Mouse (Mus musculus): ENCODE measurements around the gene Itpkb. TPM values are rescaled to one million over a fixed set of nuclear protein-coding genes. Genes with fewer than 3 reads are reported as not detected.

The Itpkb gene
- 1.3 TPM in 2 replicates for polyA plus RNA-seq (2015; fragmentation: Nextera tagmentation; extraction: Ambion mirVana)

- Histone ChIP-seq H3K4me1 (replicated peaks) (peaks cover 64% of the 10 kb centered on the region), H3K27ac (peak within 1 kb of the TSS; percentile 79), H3K4me3 (replicated peaks) (peak within 1 kb of the TSS; percentile 65), H3K9ac (peak within 1 kb of the TSS; percentile 71), H3K9me3 (replicated peaks) (no peaks in the 10 kb centered on the region), H3K4me2 (peak within 1 kb of the TSS; percentile 83), H3K36me3 (peaks cover 3% of the 10 kb centered on the region; the same call in 1 of the 2 replicates), H3K27me3 (peaks cover 58% of the 10 kb centered on the region)
- no peak for DNase-seq
- peak; percentile 46; the same call in 1 of the 2 replicates for ATAC-seq (ENCODE audit: low read depth)
- under 1% methylated on average over 19 of the region's 19 CpGs for WGBS (ENCODE audit: insufficient replicate concordance)
Observed at GRCm38 (mm10) chr1:180330145-180330706, at the start of gene Itpkb. Gene Itpkb, plus strand, starts transcription at chr1:180330485.

DNA sequence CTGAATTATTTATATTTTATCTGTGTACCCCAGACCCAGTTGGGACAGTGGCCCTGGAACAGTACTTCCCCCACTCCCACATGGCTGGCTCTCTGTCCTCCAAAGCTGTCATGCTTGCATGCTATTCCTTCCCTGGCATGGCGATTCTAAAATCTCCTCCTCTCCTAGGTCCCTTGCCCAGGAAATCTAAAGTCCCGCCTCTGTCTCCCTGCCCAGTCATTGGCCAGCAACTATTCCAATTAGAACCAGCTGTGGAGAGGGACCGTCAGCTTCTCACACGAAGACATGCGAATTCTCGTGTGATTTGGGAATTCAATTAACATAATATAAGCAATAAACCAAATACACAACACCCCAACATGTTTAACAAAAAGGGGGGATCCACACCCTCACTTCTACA is 47.7 kb upstream of the Itpkb start:
- no peak overlapping the region for H3K27ac ChIP-seq
- no peaks in the 10 kb centered on the region for H3K9me3 ChIP-seq (replicated peaks)
- H3K9ac ChIP-seq: no peak overlapping the region
- no peak overlapping the region for H3K4me3 ChIP-seq (replicated peaks)
- H3K4me2 ChIP-seq: no peak overlapping the region
- H3K36me3 ChIP-seq: no peaks in the 10 kb centered on the region
- 66% methylated on average over 6 of the region's 6 CpGs for WGBS (ENCODE audit: insufficient replicate concordance)
- DNase-seq: no peak
- H3K4me1 ChIP-seq (replicated peaks): peaks cover 20% of the 10 kb centered on the region
- peaks cover 14% of the 10 kb centered on the region for H3K27me3 ChIP-seq
- no peak for ATAC-seq (ENCODE audit: low read depth)

DNA sequence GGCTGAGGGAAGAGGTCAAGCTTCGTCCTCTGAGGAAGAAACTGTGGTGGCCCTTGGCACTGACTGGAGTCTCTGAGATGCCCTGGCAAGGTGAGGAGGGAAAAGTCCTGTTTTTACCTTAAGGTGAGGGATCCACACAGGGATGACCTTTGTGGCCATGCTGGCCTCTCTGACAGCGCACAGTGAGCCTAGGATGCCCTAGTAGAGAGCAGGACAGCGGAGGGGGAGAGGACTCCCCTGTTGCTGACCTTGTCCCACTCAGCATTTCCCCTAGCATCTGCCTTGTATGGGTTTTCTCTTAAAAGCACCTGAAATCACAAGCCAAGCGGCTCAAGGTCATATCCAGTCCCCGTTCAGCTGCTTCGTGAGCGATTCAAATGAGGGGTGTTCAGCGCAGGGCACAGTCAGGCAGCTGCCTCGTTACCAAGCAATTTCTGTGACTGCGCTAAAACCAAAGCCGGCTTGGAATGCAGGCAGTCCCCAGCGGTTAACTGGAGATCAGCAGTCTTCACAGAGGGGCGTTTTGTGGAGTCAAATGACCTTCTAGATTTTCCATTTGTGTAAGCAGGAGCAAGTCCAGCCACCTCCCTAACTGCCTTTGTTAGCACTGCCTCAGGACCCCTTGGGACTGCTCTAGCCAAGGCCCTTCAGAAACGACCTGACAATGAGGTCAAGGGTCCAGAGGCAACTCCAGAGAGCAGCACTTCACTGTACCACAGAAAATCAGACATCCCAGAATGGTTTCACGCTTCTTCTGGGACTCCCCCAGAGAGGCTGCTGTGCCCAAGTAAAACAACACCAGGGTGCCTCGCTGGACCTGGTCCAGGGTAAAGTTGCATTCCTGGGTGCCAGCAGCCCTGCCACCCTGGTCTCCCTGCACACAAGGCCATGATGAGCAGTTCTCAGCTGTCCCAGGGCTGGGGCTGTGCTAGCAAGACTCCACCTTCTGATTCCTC is 46.2 kb upstream of the Itpkb start:
- H3K36me3 ChIP-seq: no peaks in the 10 kb centered on the region
- H3K4me3 ChIP-seq (replicated peaks): no peak overlapping the region
- ATAC-seq (ENCODE audit: low read depth) (no peak), DNase-seq (no peak)
- H3K27ac ChIP-seq: no peak overlapping the region
- H3K4me2 ChIP-seq: no peak overlapping the region
- H3K27me3 ChIP-seq: peaks cover 14% of the 10 kb centered on the region
- H3K4me1 ChIP-seq (replicated peaks): peaks cover 30% of the 10 kb centered on the region
- H3K9ac ChIP-seq: no peak overlapping the region
- WGBS (ENCODE audit: insufficient replicate concordance): 31% methylated on average over 16 of the region's 16 CpGs
- H3K9me3 ChIP-seq (replicated peaks): no peaks in the 10 kb centered on the region

GRCm38 (mm10) chr1:180286081-180286831 is 44.0 kb upstream of the Itpkb start:
- H3K4me2 ChIP-seq: no peak overlapping the region
- H3K9ac ChIP-seq: no peak overlapping the region
- ATAC-seq (ENCODE audit: low read depth) (no peak), DNase-seq (no peak)
- H3K4me3 ChIP-seq (replicated peaks): no peak overlapping the region
- no peaks in the 10 kb centered on the region for H3K9me3 ChIP-seq (replicated peaks)
- peaks cover 25% of the 10 kb centered on the region for H3K4me1 ChIP-seq (replicated peaks)
- no peaks in the 10 kb centered on the region for H3K36me3 ChIP-seq
- no peak overlapping the region; the same call in 1 of the 2 replicates for H3K27ac ChIP-seq
- 59% methylated on average over 15 of the region's 15 CpGs for WGBS (ENCODE audit: insufficient replicate concordance)
- H3K27me3 ChIP-seq: peaks cover 14% of the 10 kb centered on the region

GRCm38 (mm10) chr1:180288227-180288626 is 42.1 kb upstream of the Itpkb start:
- Histone ChIP-seq H3K27me3 (peaks cover 14% of the 10 kb centered on the region), H3K27ac (no peak overlapping the region)
- DNase-seq: no peak

DNA sequence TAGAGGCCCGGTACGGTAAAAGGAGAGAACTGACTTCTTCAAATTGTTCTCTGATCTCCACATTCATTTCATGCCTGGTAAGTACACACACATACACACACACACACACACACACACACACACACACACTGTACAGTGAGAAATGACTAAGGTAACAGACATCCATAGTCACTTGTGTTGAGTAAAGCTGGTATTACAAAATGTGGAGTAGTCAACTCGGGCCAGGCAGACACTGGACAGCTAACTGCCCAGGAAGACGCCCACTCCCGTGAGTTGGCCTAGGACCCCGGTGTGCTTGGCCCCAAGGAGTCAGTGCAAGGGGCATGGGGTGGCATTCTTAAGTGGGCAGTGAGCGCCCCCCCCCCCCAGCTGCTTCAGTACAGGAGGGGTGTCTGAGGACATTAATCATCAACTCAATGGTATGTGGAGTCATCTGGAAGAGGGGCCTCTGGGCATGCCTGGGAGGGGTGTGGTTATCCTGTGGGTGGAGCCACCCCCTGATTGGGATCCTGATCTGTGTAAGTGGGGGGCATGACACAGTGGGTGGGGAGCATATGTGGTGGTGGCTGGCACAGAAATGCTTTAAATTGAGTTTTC is 41.3 kb upstream of the Itpkb start:
- peaks cover 25% of the 10 kb centered on the region for H3K4me1 ChIP-seq (replicated peaks)
- H3K4me3 ChIP-seq (replicated peaks): no peak overlapping the region
- no peaks in the 10 kb centered on the region for H3K36me3 ChIP-seq
- peaks cover 10% of the 10 kb centered on the region for H3K27me3 ChIP-seq
- no peak overlapping the region for H3K9ac ChIP-seq
- WGBS (ENCODE audit: insufficient replicate concordance): 79% methylated on average over 7 of the region's 7 CpGs
- H3K27ac ChIP-seq: no peak overlapping the region
- no peak overlapping the region for H3K4me2 ChIP-seq
- DNase-seq (no peak), ATAC-seq (ENCODE audit: low read depth) (no peak)
- H3K9me3 ChIP-seq (replicated peaks): no peaks in the 10 kb centered on the region

More at GRCm38 (mm10) chr1:180288227-180288626, 42.1 kb upstream of the Itpkb start:
- H3K4me3 ChIP-seq (replicated peaks): no peak overlapping the region
- H3K4me2 ChIP-seq: no peak overlapping the region
- H3K9ac ChIP-seq: no peak overlapping the region
- 56% methylated on average over 7 of the region's 7 CpGs for WGBS (ENCODE audit: insufficient replicate concordance)
- no peaks in the 10 kb centered on the region for H3K36me3 ChIP-seq
- H3K4me1 ChIP-seq (replicated peaks): peaks cover 25% of the 10 kb centered on the region
- no peak for ATAC-seq (ENCODE audit: low read depth)
- H3K9me3 ChIP-seq (replicated peaks): no peaks in the 10 kb centered on the region

GRCm38 (mm10) chr1:180289788-180290187 is 40.5 kb upstream of the Itpkb start:
- Histone ChIP-seq H3K27me3 (peaks cover 5% of the 10 kb centered on the region), H3K27ac (no peak overlapping the region), H3K4me1 (replicated peaks) (peaks cover 25% of the 10 kb centered on the region), H3K9ac (no peak overlapping the region), H3K4me2 (no peak overlapping the region), H3K9me3 (replicated peaks) (no peaks in the 10 kb centered on the region), H3K4me3 (replicated peaks) (no peak overlapping the region), H3K36me3 (no peaks in the 10 kb centered on the region)
- 57% methylated on average over 5 of the region's 5 CpGs for WGBS (ENCODE audit: insufficient replicate concordance)
- ATAC-seq (ENCODE audit: low read depth): no peak
- DNase-seq: no peak

GRCm38 (mm10) chr1:180290358-180290757 is 39.9 kb upstream of the Itpkb start:
- 58% methylated on average over 4 of the region's 4 CpGs for WGBS (ENCODE audit: insufficient replicate concordance)
- no peak for ATAC-seq (ENCODE audit: low read depth)
- Histone ChIP-seq H3K9me3 (replicated peaks) (no peaks in the 10 kb centered on the region), H3K4me1 (replicated peaks) (peaks cover 25% of the 10 kb centered on the region), H3K27me3 (peaks cover 3% of the 10 kb centered on the region), H3K4me2 (no peak overlapping the region), H3K9ac (no peak overlapping the region), H3K27ac (no peak overlapping the region), H3K4me3 (replicated peaks) (no peak overlapping the region), H3K36me3 (no peaks in the 10 kb centered on the region)
- no peak for DNase-seq

GRCm38 (mm10) chr1:180296088-180296487 is 34.2 kb upstream of the Itpkb start:
- DNase-seq (no peak), ATAC-seq (ENCODE audit: low read depth) (no peak)
- H3K36me3 ChIP-seq: no peaks in the 10 kb centered on the region
- H3K4me2 ChIP-seq: no peak overlapping the region
- 40% methylated on average over 9 of the region's 9 CpGs for WGBS (ENCODE audit: insufficient replicate concordance)
- peak overlapping the region; percentile 4; the same call in 1 of the 2 replicates for H3K27ac ChIP-seq
- H3K27me3 ChIP-seq: no peaks in the 10 kb centered on the region
- H3K9ac ChIP-seq: no peak overlapping the region
- H3K9me3 ChIP-seq (replicated peaks): no peaks in the 10 kb centered on the region
- no peak overlapping the region for H3K4me3 ChIP-seq (replicated peaks)
- H3K4me1 ChIP-seq (replicated peaks): 0 out of 2 replicates have a peak, but pooled peaks cover 3% of the 10 kb centered on the region

GRCm38 (mm10) chr1:180299697-180300096 is 30.6 kb upstream of the Itpkb start:
- ATAC-seq (ENCODE audit: low read depth): no peak
- Histone ChIP-seq H3K9ac (no peak overlapping the region), H3K9me3 (replicated peaks) (no peaks in the 10 kb centered on the region), H3K27ac (no peak overlapping the region), H3K36me3 (no peaks in the 10 kb centered on the region), H3K27me3 (no peaks in the 10 kb centered on the region), H3K4me2 (no peak overlapping the region), H3K4me1 (replicated peaks) (peaks cover 19% of the 10 kb centered on the region), H3K4me3 (replicated peaks) (no peak overlapping the region)
- WGBS (ENCODE audit: insufficient replicate concordance): 74% methylated on average over 4 of the region's 4 CpGs
- DNase-seq: no peak

DNA sequence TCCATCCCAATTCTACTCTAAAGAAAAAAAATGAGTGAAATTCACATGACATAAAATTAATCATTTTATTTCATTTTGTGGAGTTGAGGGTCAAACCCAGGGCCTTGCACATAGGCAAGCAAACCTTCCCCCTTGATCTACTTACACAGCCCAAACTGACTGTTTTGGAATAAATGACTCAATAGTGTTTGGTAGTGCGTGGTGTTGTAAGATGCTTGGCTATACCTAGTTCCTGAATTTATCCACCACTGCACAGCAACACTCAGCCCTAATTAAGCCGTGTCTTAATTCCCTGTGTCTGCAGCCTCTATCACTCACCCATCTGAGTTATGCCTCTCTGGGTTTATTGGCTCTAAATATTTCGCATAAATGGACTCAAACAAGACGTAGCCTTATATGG is 30.0 kb upstream of the Itpkb start:
- H3K4me2 ChIP-seq: no peak overlapping the region
- no peak overlapping the region for H3K4me3 ChIP-seq (replicated peaks)
- H3K27me3 ChIP-seq: no peaks in the 10 kb centered on the region
- no peak for DNase-seq
- H3K27ac ChIP-seq: no peak overlapping the region
- ATAC-seq (ENCODE audit: low read depth): no peak
- WGBS (ENCODE audit: insufficient replicate concordance): 60% methylated on average over 4 of the region's 4 CpGs
- no peaks in the 10 kb centered on the region for H3K36me3 ChIP-seq
- peaks cover 19% of the 10 kb centered on the region for H3K4me1 ChIP-seq (replicated peaks)
- H3K9ac ChIP-seq: no peak overlapping the region
- H3K9me3 ChIP-seq (replicated peaks): no peaks in the 10 kb centered on the region

Data from liver, embryonic 13.5 days (tissue).